In the genomic region with DNA sequence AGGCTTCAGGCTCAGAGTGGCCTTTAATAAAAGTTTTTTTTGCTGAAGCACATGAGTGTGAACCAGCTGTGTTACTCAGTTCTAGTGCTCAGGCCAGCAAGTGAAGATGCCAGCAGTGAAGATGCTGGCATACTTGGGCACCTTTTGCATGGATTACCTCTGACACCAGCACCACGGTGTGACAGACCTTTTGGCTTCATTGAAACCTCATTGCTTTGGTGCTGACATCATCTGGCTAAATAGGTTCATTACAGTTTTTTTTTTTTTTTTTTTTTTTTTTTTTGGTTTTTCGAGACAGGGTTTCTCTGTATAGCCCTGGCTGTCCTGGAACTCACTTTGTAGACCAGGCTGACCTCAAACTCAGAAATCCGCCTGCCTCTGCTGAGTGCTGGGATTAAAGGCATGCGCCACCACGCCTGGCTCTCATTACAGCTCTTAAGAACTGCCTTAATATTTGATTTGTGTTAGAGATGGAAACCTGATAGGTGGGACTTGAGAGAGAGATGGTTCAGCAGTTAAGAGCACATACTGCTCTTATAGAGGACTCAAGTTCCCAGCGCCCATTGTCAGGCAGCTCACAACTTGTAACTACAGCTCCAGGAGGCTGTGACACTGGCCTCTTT, we compare ENCODE assay signal across 12 mouse cellular contexts. TPM values are rescaled to one million over a fixed set of nuclear protein-coding genes. Genes with fewer than 3 reads are reported as not detected.
DNase-seq lines count a peak whose midpoint lies in the region; ATAC-seq and TF ChIP-seq lines count a peak whose summit lies in the region.
"Had no signal": no experiment of that assay in that cellular context is flagged by ENCODE, and none has a peak within 500 bp of the region (broad histone marks: within the 10 kb centered on the region; RNA-seq: fewer than 3 reads in every experiment).

No protein-coding gene starts in this region.

- no peak overlapping the region for H3K9ac ChIP-seq in heart, postnatal 0 days (replicated peaks; ENCODE audit: low read depth, low read length)
- H3K9ac ChIP-seq in midbrain, postnatal 0 days (replicated peaks; ENCODE audit: low read length, poor library complexity, severe bottlenecking) = no peak overlapping the region
- H3K9ac ChIP-seq in midbrain, embryonic 11.5 days (ENCODE audit: low read length) = no peak overlapping the region
- H3K9ac ChIP-seq: embryonic facial prominence, embryonic 12.5 days; heart, embryonic 13.5 days; neural tube, embryonic 12.5 days had no signal

- peaks cover 8% of the 10 kb centered on the region for H3K4me1 ChIP-seq in heart, postnatal 0 days (ENCODE audit: control insufficient read depth, insufficient read depth)
- peaks cover 3% of the 10 kb centered on the region; the same call in 1 of the 2 replicates for H3K4me1 ChIP-seq in midbrain, postnatal 0 days (ENCODE audit: insufficient read depth, low read length)
- peaks cover 9% of the 10 kb centered on the region for H3K4me1 ChIP-seq in midbrain, embryonic 11.5 days (ENCODE audit: control insufficient read depth, insufficient read depth, low read length)

- no peak overlapping the region for H3K4me3 ChIP-seq in heart, postnatal 0 days (ENCODE audit: low read depth, low read length)
- no peak overlapping the region for H3K4me3 ChIP-seq in midbrain, postnatal 0 days (ENCODE audit: low read depth, low read length)
- H3K4me3 ChIP-seq in midbrain, embryonic 11.5 days (ENCODE audit: low read depth, low read length) = no peak overlapping the region
- H3K4me3 ChIP-seq: embryonic facial prominence, embryonic 12.5 days; heart, embryonic 13.5 days; neural tube, embryonic 12.5 days had no signal

- DNase-seq in heart, postnatal 0 days (ENCODE audit: low spot score) = peak; percentile 9
- DNase-seq in heart, postnatal 25 days (ENCODE audit: low spot score) = no peak
- peak; percentile 55 for DNase-seq in midbrain, postnatal 0 days (ENCODE audit: low spot score)
- no peak for DNase-seq in midbrain, embryonic 11.5 days (ENCODE audit: low spot score, missing footprints)
- peak; percentile 25 for DNase-seq in NIH3T3 (ENCODE audit: low read depth)
- DNase-seq in splenic B cell, adult 2 months (ENCODE audit: low read depth, low spot score) = peak; percentile 60
- no peak for DNase-seq in right cerebral cortex, postnatal 25 days
- DNase-seq in left cerebral cortex, adult 8-10 months (ENCODE audit: low spot score in 2 of 2) = no peak

- TF ChIP-seq CTCF in heart, postnatal 0 days (IDR thresholded peaks at IDR 0.05; ENCODE audit: low read depth) = 0 out of 2 replicates have a peak, but pooled peaks have one; percentile 12
- peak; percentile 50 for TF ChIP-seq CTCF in midbrain, postnatal 0 days (IDR thresholded peaks at IDR 0.05)

- no peak overlapping the region for H3K4me2 ChIP-seq in heart, postnatal 0 days (ENCODE audit: low read depth, low read length)
- no peak overlapping the region for H3K4me2 ChIP-seq in midbrain, postnatal 0 days (ENCODE audit: low read depth, low read length, poor library complexity, severe bottlenecking)
- H3K4me2 ChIP-seq in midbrain, embryonic 11.5 days = no peak overlapping the region
- H3K4me2 ChIP-seq: embryonic facial prominence, embryonic 12.5 days; heart, embryonic 13.5 days; neural tube, embryonic 12.5 days had no signal

- ATAC-seq in heart, postnatal 0 days (ENCODE audit: insufficient read depth, low read depth) = no peak
- ATAC-seq in midbrain, postnatal 0 days (ENCODE audit: low FRiP score) = no peak
- ATAC-seq in midbrain, embryonic 11.5 days (ENCODE audit: low FRiP score) = no peak
- ATAC-seq: hindbrain, embryonic 16.5 days had no signal

- no peaks in the 10 kb centered on the region for H3K27me3 ChIP-seq in heart, postnatal 0 days (ENCODE audit: control insufficient read depth, insufficient read depth, low read length)
- H3K27me3 ChIP-seq in midbrain, postnatal 0 days (ENCODE audit: insufficient read depth, low read length) = no peaks in the 10 kb centered on the region
- no peaks in the 10 kb centered on the region for H3K27me3 ChIP-seq in midbrain, embryonic 11.5 days (ENCODE audit: control insufficient read depth, insufficient read depth, low read length)
- H3K27me3 ChIP-seq in splenic B cell, adult 2 months (ENCODE audit: control insufficient read depth, insufficient read depth, low read length, poor library complexity, severe bottlenecking) = no peaks in the 10 kb centered on the region
- H3K27me3 ChIP-seq: embryonic facial prominence, embryonic 12.5 days; heart, embryonic 13.5 days; neural tube, embryonic 12.5 days had no signal

- H3K9me3 ChIP-seq in heart, postnatal 0 days (replicated peaks; ENCODE audit: control insufficient read depth, low read length) = no peaks in the 10 kb centered on the region
- no peaks in the 10 kb centered on the region for H3K9me3 ChIP-seq in midbrain, postnatal 0 days (ENCODE audit: low read length)
- H3K9me3 ChIP-seq in midbrain, embryonic 11.5 days (ENCODE audit: control insufficient read depth, low read length) = no peaks in the 10 kb centered on the region
- H3K9me3 ChIP-seq: embryonic facial prominence, embryonic 12.5 days; heart, embryonic 13.5 days; neural tube, embryonic 12.5 days had no signal

- WGBS in heart, postnatal 0 days = 73% methylated on average over 5 of the region's 6 CpGs
- 72% methylated on average over 5 of the region's 6 CpGs for WGBS in midbrain, postnatal 0 days
- whole genome bisulfite sequencing in midbrain, embryonic 11.5 days = 77% methylated on average over 5 of the region's 6 CpGs

- intact Hi-C loops in heart, postnatal 25 days (cut with DNase I) = no loop called here

- no peak for TF ChIP-seq EP300 in heart, postnatal 0 days (IDR thresholded peaks at IDR 0.05; ENCODE audit: low read depth)

- H3K36me3 ChIP-seq in heart, postnatal 0 days (replicated peaks; ENCODE audit: control insufficient read depth, insufficient read depth, low read length) = 0 out of 2 replicates have a peak, but pooled peaks cover 9% of the 10 kb centered on the region
- peaks cover 6% of the 10 kb centered on the region for H3K36me3 ChIP-seq in midbrain, postnatal 0 days (ENCODE audit: insufficient read depth, low read length)
- no peaks in the 10 kb centered on the region for H3K36me3 ChIP-seq in midbrain, embryonic 11.5 days (ENCODE audit: control insufficient read depth, insufficient read depth, low read length)
- H3K36me3 ChIP-seq in splenic B cell, adult 2 months (ENCODE audit: control insufficient read depth, insufficient read depth, low read length, poor library complexity, severe bottlenecking) = no peaks in the 10 kb centered on the region

- H3K27ac ChIP-seq in heart, postnatal 0 days (ENCODE audit: low read depth) = no peak overlapping the region
- no peak overlapping the region for H3K27ac ChIP-seq in midbrain, postnatal 0 days (ENCODE audit: low read depth, low read length)
- H3K27ac ChIP-seq in midbrain, embryonic 11.5 days (ENCODE audit: low read depth, low read length) = no peak overlapping the region
- H3K27ac ChIP-seq: embryonic facial prominence, embryonic 12.5 days; heart, embryonic 13.5 days; neural tube, embryonic 12.5 days had no signal

RNA-seq across cellular contexts. Expression of gene Atpaf2, which starts 3.9 kb away (rescaled TPM):
- total RNA-seq in heart, postnatal 0 days (2014; rRNA removed; ENCODE audit: low replicate concordance) = 42.2 and 45.7 TPM in 2 replicates
- 43.2 and 44.1 TPM in 2 replicates for polyA plus RNA-seq in heart, postnatal 0 days (2015; fragmentation: Nextera tagmentation; extraction: Ambion mirVana)
- total RNA-seq in heart, postnatal 25 days (2021) = 10 to 100 TPM; 44.5 to 49.9 TPM
- total RNA-seq in midbrain, postnatal 0 days (2014; rRNA removed) = 34.8 and 42.3 TPM in 2 replicates
- polyA plus RNA-seq in midbrain, postnatal 0 days (2015; fragmentation: Nextera tagmentation; extraction: Ambion mirVana) = 47.9 and 48.1 TPM in 2 replicates
- polyA plus RNA-seq in midbrain, embryonic 11.5 days (2014; fragmentation: Nextera tagmentation; extraction: Ambion mirVana) = 39.9 and 40.5 TPM in 2 replicates
- 10 to 100 TPM; 27.7 to 34.3 (median 30.8) TPM for total RNA-seq in left cerebral cortex, adult 8-10 months (2022)

RNA-seq across cellular contexts. Expression of gene Gid4, which starts 5.2 kb away (rescaled TPM):
- 20.6 and 24.2 TPM in 2 replicates for total RNA-seq in heart, postnatal 0 days (2014; rRNA removed; ENCODE audit: low replicate concordance)
- 11.8 and 12.8 TPM in 2 replicates for polyA plus RNA-seq in heart, postnatal 0 days (2015; fragmentation: Nextera tagmentation; extraction: Ambion mirVana)
- total RNA-seq in heart, postnatal 25 days (2021) = 10 to 100 TPM; 44.3 to 47.6 TPM
- total RNA-seq in midbrain, postnatal 0 days (2014; rRNA removed) = 32.2 and 33.0 TPM in 2 replicates
- 19.2 and 20.1 TPM in 2 replicates for polyA plus RNA-seq in midbrain, postnatal 0 days (2015; fragmentation: Nextera tagmentation; extraction: Ambion mirVana)
- polyA plus RNA-seq in midbrain, embryonic 11.5 days (2014; fragmentation: Nextera tagmentation; extraction: Ambion mirVana) = 32.3 and 33.1 TPM in 2 replicates
- total RNA-seq in left cerebral cortex, adult 8-10 months (2022) = 10 to 100 TPM; 45.6 to 53.8 (median 50.3) TPM

RNA-seq across cellular contexts. Expression of gene Drg2, which starts 32.2 kb away (rescaled TPM):
- 56.1 and 61.6 TPM in 2 replicates for total RNA-seq in heart, postnatal 0 days (2014; rRNA removed; ENCODE audit: low replicate concordance)
- polyA plus RNA-seq in heart, postnatal 0 days (2015; fragmentation: Nextera tagmentation; extraction: Ambion mirVana) = 44.0 and 45.6 TPM in 2 replicates
- 10 to 100 TPM; 29.3 to 30.9 TPM for total RNA-seq in heart, postnatal 25 days (2021)
- total RNA-seq in midbrain, postnatal 0 days (2014; rRNA removed) = 88.6 and 92.6 TPM in 2 replicates
- polyA plus RNA-seq in midbrain, postnatal 0 days (2015; fragmentation: Nextera tagmentation; extraction: Ambion mirVana) = 83.1 and 87.8 TPM in 2 replicates
- 112 and 125 TPM in 2 replicates for polyA plus RNA-seq in midbrain, embryonic 11.5 days (2014; fragmentation: Nextera tagmentation; extraction: Ambion mirVana)
- total RNA-seq in left cerebral cortex, adult 8-10 months (2022) = 10 to 100 TPM; 66.9 to 74.1 (median 69.2) TPM

RNA-seq across cellular contexts. Expression of gene Myo15, which starts 47.0 kb away (rescaled TPM):
- total RNA-seq in heart, postnatal 0 days (2014; rRNA removed; ENCODE audit: low replicate concordance) = not detected in 2 replicates
- polyA plus RNA-seq in heart, postnatal 0 days (2015; fragmentation: Nextera tagmentation; extraction: Ambion mirVana) = 0.01 TPM in 1 of 2 replicates, not detected in the other
- total RNA-seq in heart, postnatal 25 days (2021) = under 1 TPM in 1 of 2 experiments, not detected in 1; 0.06 TPM
- total RNA-seq in midbrain, postnatal 0 days (2014; rRNA removed) = 0.14 and 0.22 TPM in 2 replicates
- 0.23 and 0.52 TPM in 2 replicates for polyA plus RNA-seq in midbrain, postnatal 0 days (2015; fragmentation: Nextera tagmentation; extraction: Ambion mirVana)
- 0.01 and 0.04 TPM in 2 replicates for polyA plus RNA-seq in midbrain, embryonic 11.5 days (2014; fragmentation: Nextera tagmentation; extraction: Ambion mirVana)
- total RNA-seq in left cerebral cortex, adult 8-10 months (2022) = under 1 TPM; 0.06 to 0.21 (median 0.18) TPM

Comparison
In these comparisons a context has a peak if more than half of its experiments do, and no peak if none do; other contexts are left out.
1. DNase-seq: peak in heart, postnatal 0 days (single experiment), midbrain, postnatal 0 days (single experiment), NIH3T3 (single experiment) and splenic B cell, adult 2 months (single experiment); none in heart, postnatal 25 days (single experiment), midbrain, embryonic 11.5 days (single experiment), right cerebral cortex, postnatal 25 days (single experiment) and left cerebral cortex, adult 8-10 months (0 of 2).